Mouse (Mus musculus) ES-Bruce4 (cell line): ENCODE data around the gene Ank3.

Experiments
- CTCF ChIP-seq: IDR thresholded peaks from one replicate; pipeline ENCODE4 v1.8.1; 2011; ENCODE audit warnings: low read depth, low read length
- POLR2A ChIP-seq: IDR thresholded peaks from one replicate; pipeline ENCODE4 v1.8.1; 2011; ENCODE audit warnings: low read length; ENCODE audit not compliant: insufficient read depth

DNA sequence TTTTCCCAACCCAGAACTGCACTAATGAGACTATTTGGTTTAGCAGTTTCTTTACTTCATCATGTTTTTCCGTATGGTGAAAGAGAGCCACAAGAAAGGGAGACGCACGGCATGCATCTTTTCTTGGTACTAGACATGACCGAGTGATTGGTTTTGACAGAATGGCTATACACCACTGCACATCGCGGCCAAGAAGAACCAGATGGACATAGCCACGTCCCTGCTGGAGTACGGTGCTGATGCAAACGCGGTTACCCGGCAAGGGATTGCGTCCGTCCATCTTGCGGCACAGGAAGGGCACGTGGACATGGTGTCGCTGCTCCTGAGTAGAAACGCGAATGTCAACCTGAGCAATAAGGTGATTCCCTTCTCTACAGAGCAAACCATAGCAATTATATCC is 493.6 kb downstream of the Ank3 start:
- no peak for TF ChIP-seq POLR2A
- no peak for TF ChIP-seq CTCF
